ENCODE assay signal across 16 mouse cellular contexts in genomic region chr2:69083198-69083509, GRCm38 (mm10).
"Had no signal": no experiment of that assay in that cellular context is flagged by ENCODE, and none has a peak within 500 bp of the region (broad histone marks: within the 10 kb centered on the region; RNA-seq: fewer than 3 reads in every experiment).

No protein-coding gene starts in this region.

- DNase-seq: kidney, adult 8-10 months; kidney, postnatal 10 days; kidney, postnatal 36 days; layer of hippocampus, adult 9-11 months; liver, postnatal 0 days; lung, embryonic 14.5 days; thymus, adult 18-20 months; thymus, postnatal 36 days had no signal

- H3K9ac ChIP-seq: kidney, embryonic 15.5 days; limb, embryonic 12.5 days; limb, embryonic 15.5 days; liver, embryonic 14.5 days; liver, postnatal 0 days; lung, embryonic 14.5 days; midbrain, embryonic 12.5 days had no signal

- H3K4me2 ChIP-seq: kidney, embryonic 15.5 days; limb, embryonic 12.5 days; limb, embryonic 15.5 days; liver, embryonic 11.5 days; lung, embryonic 14.5 days; midbrain, embryonic 12.5 days had no signal

- H3K27ac ChIP-seq: kidney, embryonic 15.5 days; limb, embryonic 12.5 days; limb, embryonic 15.5 days; liver, embryonic 14.5 days; macrophage; midbrain, embryonic 12.5 days had no signal

- H3K27me3 ChIP-seq: kidney, embryonic 15.5 days; limb, embryonic 12.5 days; limb, embryonic 15.5 days; midbrain, embryonic 12.5 days had no signal

- ATAC-seq: liver, postnatal 0 days; lung, postnatal 0 days had no signal

- H3K9me3 ChIP-seq: kidney, embryonic 15.5 days; limb, embryonic 12.5 days; limb, embryonic 15.5 days; midbrain, embryonic 12.5 days had no signal

- H3K4me3 ChIP-seq: kidney, embryonic 15.5 days; limb, embryonic 12.5 days; limb, embryonic 15.5 days; midbrain, embryonic 12.5 days had no signal

- H3K36me3 ChIP-seq: kidney, embryonic 15.5 days; limb, embryonic 12.5 days; limb, embryonic 15.5 days; midbrain, embryonic 12.5 days had no signal
